Mouse (Mus musculus): ENCODE results near the gene Methig1. TPM values are rescaled to one million over a fixed set of nuclear protein-coding genes. Genes with fewer than 3 reads are reported as not detected.
A peak's percentile ranks its signal among the peaks of the same experiment; 100 is the strongest.
"Not testable (repeated sequence)": the region's sequence is repeated elsewhere in the genome, so short reads cannot be mapped to it uniquely, and the experiment has no call there.

Methig1 gene
- total RNA-seq, 1 experiment from 2014 or later = 0.64 TPM

DNA sequence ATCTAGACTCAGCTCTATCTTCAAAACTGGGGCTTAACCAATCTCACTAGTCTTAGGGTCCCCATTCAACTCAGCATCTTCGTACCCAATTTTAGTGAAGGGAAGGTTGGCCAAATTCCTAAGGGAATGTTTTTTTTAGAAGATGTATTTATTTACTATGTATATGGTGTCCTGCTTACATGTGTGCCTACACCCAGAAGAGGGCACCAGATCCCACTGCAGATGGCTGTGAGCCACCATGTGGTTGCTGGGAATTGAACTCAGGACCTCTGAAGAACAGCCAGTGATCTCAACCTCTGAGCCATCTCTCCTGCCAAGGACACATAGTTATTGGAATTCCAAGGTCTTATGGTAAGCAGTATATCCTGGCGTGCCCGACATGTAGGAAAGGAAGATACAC is 42.6 kb downstream of the Methig1 start:
- no peak for DNase-seq

- DNase-seq = no peak
These were observed 47.8 kb downstream of the Methig1 start for GRCm38 (mm10) chr15:100400592-100401250.

GRCm38 (mm10) chr15:100401811-100402210 is 48.9 kb downstream of the Methig1 start:
- DNase-seq = no peak

DNA sequence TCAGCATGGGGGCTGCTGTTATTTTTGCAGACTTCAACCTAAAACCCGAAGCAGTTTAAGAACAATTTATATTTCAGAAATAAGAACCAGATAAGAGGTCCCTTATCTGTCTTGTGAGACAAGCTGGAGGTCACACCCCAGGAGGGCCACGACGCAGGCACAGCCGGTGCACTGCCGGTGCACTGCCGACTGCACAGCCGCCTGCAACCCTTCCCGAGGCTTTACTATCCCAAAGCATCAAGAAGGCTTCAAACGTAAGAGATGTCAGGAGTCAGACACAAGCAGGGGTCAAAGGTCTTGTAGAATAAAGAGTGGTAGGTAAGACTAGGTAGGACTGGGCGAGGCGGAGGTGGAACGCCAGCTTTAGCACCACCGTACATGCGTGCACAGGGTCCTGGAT is 49.4 kb downstream of the Methig1 start:
- no peak for DNase-seq

DNA sequence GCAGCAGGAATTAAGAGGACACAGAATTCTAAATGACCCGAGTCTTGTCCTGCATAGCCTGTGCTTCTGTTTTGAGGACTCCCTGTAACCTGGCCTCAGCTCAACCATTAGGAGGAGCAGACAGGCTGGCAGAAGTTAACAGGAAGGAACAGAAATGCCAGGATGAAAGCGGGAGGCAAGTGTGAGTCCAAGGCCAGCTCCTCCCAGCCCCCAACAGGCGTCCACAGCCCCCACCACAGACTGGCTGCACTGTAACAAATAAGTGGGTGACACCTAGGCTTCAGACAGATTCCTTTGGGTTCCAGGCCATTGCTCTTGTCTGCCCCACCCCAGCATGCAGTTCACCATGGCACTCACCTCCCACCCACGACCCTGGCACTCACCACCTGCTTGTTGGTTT is 49.8 kb downstream of the Methig1 start:
- no peak for DNase-seq

GRCm38 (mm10) chr15:100403318-100404000 is 50.5 kb downstream of the Methig1 start:
- DNase-seq = peak; percentile 59

DNA sequence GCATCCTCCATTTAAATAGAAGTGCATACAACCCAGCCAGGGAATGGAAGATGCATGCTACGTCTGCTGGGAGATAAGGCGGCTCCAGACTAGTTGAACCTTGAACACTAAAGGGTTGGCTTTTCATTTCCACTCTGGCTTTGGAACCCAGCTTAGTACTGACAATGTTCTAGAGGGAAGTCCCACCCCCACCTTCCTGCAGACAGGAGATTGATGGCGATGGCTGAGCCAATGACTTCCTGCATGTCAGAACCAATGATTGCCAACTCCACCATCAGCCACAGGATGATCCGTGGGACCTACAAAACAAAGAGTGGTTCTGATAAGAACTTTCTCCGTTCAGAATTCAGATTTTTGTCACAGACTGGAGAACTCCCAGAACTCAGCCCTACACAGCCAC is 53.1 kb downstream of the Methig1 start:
- no peak for DNase-seq

- peak; percentile 73 for DNase-seq
These were observed 58.1 kb downstream of the Methig1 start for GRCm38 (mm10) chr15:100410918-100411672.

DNA sequence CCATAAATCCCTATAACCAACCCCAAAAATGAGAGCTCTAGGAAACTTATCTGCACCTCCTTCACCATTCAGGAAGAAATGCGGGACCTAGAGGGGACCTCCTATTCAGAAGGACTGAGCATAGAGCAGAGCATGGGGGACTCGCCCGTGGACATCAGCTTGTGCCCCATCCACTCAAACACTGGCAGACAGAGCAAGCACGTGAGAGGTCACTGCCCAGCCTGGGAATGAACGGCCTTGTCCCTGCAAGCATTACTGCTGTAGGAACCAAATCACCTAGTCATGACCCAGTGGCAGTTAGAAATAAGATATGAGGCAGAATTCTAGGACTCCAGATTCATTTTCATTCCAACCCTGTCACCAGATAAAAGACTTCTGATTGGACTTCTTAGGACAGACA is 58.8 kb downstream of the Methig1 start:
- DNase-seq = no peak

GRCm38 (mm10) chr15:100413306-100413705 is 60.4 kb downstream of the Methig1 start:
- no peak for DNase-seq

DNA sequence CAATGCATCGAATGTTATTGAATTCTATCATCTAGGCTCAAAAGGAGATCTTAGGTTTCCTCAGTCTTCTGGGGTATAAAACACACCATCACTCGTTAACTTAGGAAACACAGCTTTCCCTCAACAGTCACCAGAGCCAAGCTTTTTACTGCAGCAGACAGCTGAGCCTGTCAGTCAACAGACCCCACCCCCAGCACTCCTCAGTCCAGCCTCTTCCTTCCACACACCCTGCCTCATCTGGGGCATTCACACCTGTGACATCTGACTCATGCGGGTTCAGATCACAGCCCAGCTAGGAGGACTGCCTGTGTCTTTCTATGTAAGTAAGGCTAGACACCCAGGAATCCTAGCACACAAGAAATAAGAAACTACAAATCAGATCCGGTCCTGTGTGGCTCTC is 61.1 kb downstream of the Methig1 start:
- DNase-seq = no peak

DNA sequence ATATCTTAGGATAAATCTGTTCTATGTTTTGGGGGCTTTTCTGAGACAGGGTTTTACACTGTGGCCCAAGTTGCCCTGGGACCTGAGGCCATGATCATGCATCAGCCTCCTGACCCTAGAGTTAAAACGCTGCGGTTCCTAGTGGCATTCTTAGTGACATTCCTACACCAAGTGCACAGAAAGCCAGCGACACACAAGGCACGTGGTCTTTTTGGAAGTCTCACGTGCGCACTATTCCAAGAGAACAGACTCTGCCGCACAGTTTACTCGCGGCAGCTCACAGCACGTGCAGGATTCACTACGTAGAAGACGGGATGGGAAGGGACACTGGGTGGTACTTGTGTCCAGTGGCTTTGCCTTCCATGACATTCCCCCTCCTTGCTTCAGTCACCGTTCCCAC is 62.0 kb downstream of the Methig1 start:
- DNase-seq = no peak

GRCm38 (mm10) chr15:100415684-100416083 is 62.7 kb downstream of the Methig1 start:
- peak; percentile 52 for DNase-seq

DNA sequence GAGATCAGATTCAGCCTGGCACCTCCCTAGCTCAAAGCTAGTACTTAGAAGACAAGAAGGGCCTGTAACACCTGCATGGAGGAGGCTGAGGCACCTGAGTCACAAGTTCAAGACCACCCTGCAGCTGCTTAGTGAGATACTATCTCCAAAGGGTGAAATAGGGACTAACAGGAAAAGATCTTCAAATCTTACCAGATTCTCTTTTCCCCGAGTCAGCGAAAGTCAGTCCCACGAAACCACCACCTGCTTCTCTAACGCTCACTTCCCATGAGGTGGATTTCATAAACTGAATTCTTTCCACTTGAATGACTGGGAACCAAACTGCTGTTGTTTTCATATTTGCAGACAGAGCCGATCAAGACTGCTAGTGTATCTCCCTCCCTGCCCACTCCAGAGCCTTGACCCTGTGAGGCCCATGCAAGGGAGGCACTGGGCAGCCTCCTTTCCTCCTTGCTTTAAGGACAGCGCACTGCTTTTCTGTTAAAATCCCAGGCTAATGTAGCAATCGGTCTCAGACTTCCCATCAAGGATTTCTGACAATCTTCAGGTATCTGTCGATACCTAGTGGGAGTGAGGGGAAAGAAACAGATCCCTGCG is 65.0 kb downstream of the Methig1 start:
- DNase-seq = no peak

- peak; percentile 62 for DNase-seq
These were observed 66.4 kb downstream of the Methig1 start for GRCm38 (mm10) chr15:100419311-100419710.

DNA sequence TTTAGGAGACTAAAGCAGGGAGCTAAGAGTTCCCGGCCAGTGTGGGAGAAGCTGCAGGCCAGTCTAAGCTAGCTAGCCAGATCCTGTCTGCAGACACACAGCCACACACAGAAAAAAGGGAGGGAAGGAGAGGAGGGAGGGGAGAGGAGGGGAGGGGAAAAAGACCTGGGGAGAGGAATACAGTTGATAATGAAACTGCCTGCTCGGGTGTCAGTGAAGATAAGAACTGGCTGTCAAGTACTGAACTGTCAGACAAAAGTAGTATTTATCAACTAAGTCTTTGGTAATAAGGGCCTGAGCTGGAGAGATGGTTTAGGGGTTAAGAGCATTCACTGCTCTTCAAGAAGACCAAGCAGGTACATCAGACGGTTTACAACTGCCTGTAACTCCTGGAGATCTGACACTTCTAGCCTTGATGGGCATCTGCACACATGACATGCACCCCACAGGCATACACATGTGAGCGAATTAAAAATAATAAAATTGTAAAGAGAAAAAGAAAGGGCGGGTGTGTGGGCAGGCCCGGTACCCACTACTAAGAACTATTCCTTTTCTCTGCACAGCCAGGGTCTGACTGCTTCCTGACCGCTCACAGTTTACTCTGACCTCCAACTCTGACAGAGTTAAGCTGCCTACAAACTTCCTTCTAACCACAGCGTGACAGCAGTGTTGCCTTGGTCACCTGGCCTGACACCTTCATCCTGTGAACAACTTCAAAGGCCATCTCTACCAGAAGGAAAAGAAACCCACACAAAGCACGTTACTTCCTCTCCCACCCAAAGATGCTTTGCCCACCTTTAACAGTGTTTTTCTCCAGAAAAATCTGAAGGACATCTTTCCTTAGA is 67.2 kb downstream of the Methig1 start:
- DNase-seq = no peak

- DNase-seq = no peak
These were observed 68.3 kb downstream of the Methig1 start for GRCm38 (mm10) chr15:100421059-100421757.

GRCm38 (mm10) chr15:100421758-100422197 is 68.8 kb downstream of the Methig1 start, which contains the start of gene Gm5475:
Gene Gm5475 (plus strand): TSS chr15:100422147.
- DNase-seq = not testable (repeated sequence)

- peak; percentile 58 for DNase-seq
These were observed 69.5 kb downstream of the Methig1 start for GRCm38 (mm10) chr15:100422476-100422875.

- peak; percentile 98 for DNase-seq
These were observed 70.2 kb downstream of the Methig1 start for GRCm38 (mm10) chr15:100422899-100423860.
